ENCODE assay signal across 37 mouse cellular contexts in the genomic region with DNA sequence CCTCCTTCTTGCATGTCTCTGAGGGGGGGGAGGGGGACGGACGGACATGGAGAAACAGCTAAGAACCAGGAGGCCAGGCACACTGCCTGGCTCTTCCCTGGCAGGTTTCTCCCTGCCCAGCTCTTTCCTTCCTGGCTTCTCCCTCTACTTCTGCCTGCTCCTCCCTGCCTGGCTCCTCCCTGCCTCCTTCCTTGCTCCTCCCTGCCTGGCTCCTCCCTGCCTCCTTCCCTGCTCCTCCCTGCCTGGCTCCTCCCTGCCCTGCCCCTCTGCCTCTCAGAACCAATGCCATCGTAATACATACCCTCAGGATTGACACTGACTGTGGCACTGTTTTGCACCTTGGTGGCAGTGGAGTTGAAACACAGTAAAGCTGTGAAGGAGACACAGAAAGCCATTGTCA. TPM values are rescaled to one million over a fixed set of nuclear protein-coding genes. Genes with fewer than 3 reads are reported as not detected.
"Had no signal": no experiment of that assay in that cellular context is flagged by ENCODE, and none has a peak within 500 bp of the region (broad histone marks: within the 10 kb centered on the region; RNA-seq: fewer than 3 reads in every experiment).

No protein-coding gene starts in this region.

- H3K4me2 ChIP-seq: heart, embryonic 11.5 days; heart, embryonic 13.5 days; heart, embryonic 15.5 days; hindbrain, embryonic 13.5 days; hindbrain, embryonic 15.5 days; limb, embryonic 13.5 days; limb, embryonic 15.5 days; liver, embryonic 13.5 days; liver, embryonic 15.5 days had no signal

- H3K36me3 ChIP-seq: heart, embryonic 13.5 days; heart, embryonic 15.5 days; hindbrain, embryonic 13.5 days; hindbrain, embryonic 15.5 days; limb, embryonic 13.5 days; limb, embryonic 15.5 days; liver, embryonic 13.5 days; liver, embryonic 15.5 days had no signal

- ATAC-seq: hindbrain, postnatal 0 days had no signal

- H3K27me3 ChIP-seq: hindbrain, embryonic 15.5 days; limb, embryonic 13.5 days; limb, embryonic 15.5 days; liver, embryonic 13.5 days; liver, embryonic 15.5 days had no signal

- H3K4me1 ChIP-seq: heart, embryonic 13.5 days; heart, embryonic 15.5 days; hindbrain, embryonic 13.5 days; hindbrain, embryonic 15.5 days; limb, embryonic 13.5 days; limb, embryonic 15.5 days; liver, embryonic 13.5 days had no signal

- H3K27ac ChIP-seq: heart, adult 2 months; heart, embryonic 13.5 days; heart, embryonic 15.5 days; hindbrain, embryonic 13.5 days; hindbrain, embryonic 15.5 days; hindbrain, postnatal 0 days; kidney, postnatal 0 days; limb, embryonic 13.5 days; limb, embryonic 15.5 days; liver, embryonic 13.5 days; liver, embryonic 15.5 days had no signal

- H3K4me3 ChIP-seq: heart, adult 2 months; heart, embryonic 13.5 days; heart, embryonic 15.5 days; hindbrain, embryonic 13.5 days; hindbrain, embryonic 15.5 days; limb, embryonic 13.5 days; limb, embryonic 15.5 days; liver, embryonic 13.5 days; liver, embryonic 15.5 days had no signal

- H3K9ac ChIP-seq: heart, embryonic 13.5 days; heart, embryonic 15.5 days; hindbrain, embryonic 13.5 days; hindbrain, embryonic 15.5 days; limb, embryonic 13.5 days; limb, embryonic 15.5 days; liver, embryonic 13.5 days; liver, embryonic 15.5 days had no signal

- H3K9me3 ChIP-seq: heart, embryonic 13.5 days; heart, embryonic 15.5 days; hindbrain, embryonic 13.5 days; hindbrain, embryonic 15.5 days; limb, embryonic 13.5 days; limb, embryonic 15.5 days; liver, embryonic 13.5 days; liver, embryonic 15.5 days had no signal

- DNase-seq: gastrocnemius, postnatal 14 days; gastrocnemius, postnatal 36 days; heart, adult 11 months; heart, adult 2 months; heart, postnatal 14 days; heart, postnatal 36 days; kidney, adult 18-20 months; kidney, adult 8-10 months; kidney, postnatal 14 days; kidney, postnatal 36 days; layer of hippocampus, adult 9-11 months; layer of hippocampus, postnatal 36 days; left cerebral cortex, postnatal 4 days; liver, embryonic 13.5 days had no signal

RNA-seq across cellular contexts. Expression of a gene that starts 8.3 kb away (rescaled TPM):
- total RNA-seq: gastrocnemius, adult 18-20 months; gastrocnemius, adult 8-10 months; gastrocnemius, postnatal 14 days; gastrocnemius, postnatal 36 days; heart, adult 2 months; heart, postnatal 14 days; heart, postnatal 36 days; hindbrain, postnatal 0 days; layer of hippocampus, adult 18-20 months; layer of hippocampus, adult 8-10 months; layer of hippocampus, postnatal 14 days; layer of hippocampus, postnatal 36 days; left cerebral cortex, adult 18-20 months; left cerebral cortex, adult 8-10 months; left cerebral cortex, postnatal 10 days; left cerebral cortex, postnatal 25 days; left cerebral cortex, postnatal 4 days had no signal
- polyA plus RNA-seq: heart, adult 2 months; heart, embryonic 11.5 days; heart, embryonic 15.5 days; heart, postnatal 0 days; hindbrain, embryonic 11.5 days; hindbrain, embryonic 13.5 days; hindbrain, embryonic 15.5 days; hindbrain, postnatal 0 days; kidney, embryonic 14.5 days; limb, embryonic 11.5 days; limb, embryonic 13.5 days; limb, embryonic 15.5 days; liver, embryonic 13.5 days; liver, embryonic 15.5 days had no signal
